Mouse (Mus musculus): ENCODE data around the gene Vmn2r72. TPM values are rescaled to one million over a fixed set of nuclear protein-coding genes. Genes with fewer than 3 reads are reported as not detected.

Vmn2r72 gene
- polyA plus RNA-seq (2014; fragmentation: Illumina TruSeq; extraction: RNeasy Lipid Tissue Mini Kit (QIAGEN cat#74804)), result not detected

GRCm38 (mm10) chr7:85754997-85755396 is at the start of gene Vmn2r72:
Gene Vmn2r72, minus strand, starts transcription at chr7:85755097.

Other genes with a start within 250 kb of the Vmn2r72 start
- not detected for gene Vmn2r71, start 192.0 kb downstream of the Vmn2r72 start, polyA plus RNA-seq (2014; fragmentation: Illumina TruSeq; extraction: RNeasy Lipid Tissue Mini Kit (QIAGEN cat#74804))
- not detected for gene Vmn2r70, start 185.9 kb downstream of the Vmn2r72 start, polyA plus RNA-seq (2014; fragmentation: Illumina TruSeq; extraction: RNeasy Lipid Tissue Mini Kit (QIAGEN cat#74804))
- gene Vmn2r73, start 121.2 kb upstream of the Vmn2r72 start, polyA plus RNA-seq (2014; fragmentation: Illumina TruSeq; extraction: RNeasy Lipid Tissue Mini Kit (QIAGEN cat#74804)), result not detected
- gene Vmn2r74, start 206.5 kb upstream of the Vmn2r72 start, polyA plus RNA-seq (2014; fragmentation: Illumina TruSeq; extraction: RNeasy Lipid Tissue Mini Kit (QIAGEN cat#74804)), result not detected